Mouse (Mus musculus) midbrain, embryonic 11.5 days (tissue): ENCODE data around the gene Tnpo3. TPM values are rescaled to one million over a fixed set of nuclear protein-coding genes. Genes with fewer than 3 reads are reported as not detected.

ENCODE experiments used
- ATAC-seq: fragments of 200-750 bp; cut with Nextera tagmentation; 2 replicates; pipeline ENCODE4 v1.8.0; 2017; ENCODE audit warnings: moderate TSS enrichment, moderate library complexity; ENCODE audit not compliant: low FRiP score
- DNase-seq: peaks from one replicate; pipeline ENCODE4 v3.0.0; 2015; ENCODE audit warnings: low spot score; ENCODE audit errors: missing footprints
- H3K27ac ChIP-seq: fragments of 300-500 bp; sonication (generic); 2 replicates; pipeline ENCODE4 v1.5.1; 2014; ENCODE audit warnings: low read depth, low read length
- H3K27me3 ChIP-seq: fragments of 300-500 bp; sonication (generic); 2 replicates; pipeline ENCODE4 v1.6.1; 2014; ENCODE audit warnings: mild to moderate bottlenecking, low read length, moderate library complexity, mixed read lengths; ENCODE audit not compliant: control insufficient read depth, insufficient read depth
- H3K36me3 ChIP-seq: fragments of 300-500 bp; sonication (generic); 2 replicates; pipeline ENCODE4 v1.6.1; 2014; ENCODE audit warnings: mild to moderate bottlenecking, low read length, moderate library complexity, mixed read lengths; ENCODE audit not compliant: control insufficient read depth, insufficient read depth
- H3K4me1 ChIP-seq: fragments of 300-500 bp; sonication (generic); 2 replicates; pipeline ENCODE4 v1.6.1; 2014; ENCODE audit warnings: low read length; ENCODE audit not compliant: control insufficient read depth, insufficient read depth
- H3K4me2 ChIP-seq: fragments of 300-500 bp; sonication (generic); 2 replicates; pipeline ENCODE4 v1.6.1; 2014; ENCODE audit warnings: mild to moderate bottlenecking, moderate library complexity
- H3K4me3 ChIP-seq: fragments of 300-500 bp; sonication (generic); 2 replicates; pipeline ENCODE4 v1.5.1; 2014; ENCODE audit warnings: low read depth, low read length
- H3K9ac ChIP-seq: fragments of 300-500 bp; sonication (generic); 2 replicates; pipeline ENCODE4 v1.6.1; 2014; ENCODE audit warnings: low read length
- H3K9me3 ChIP-seq: fragments of 300-500 bp; sonication (generic); 2 replicates; pipeline ENCODE4 v1.6.1; 2016; ENCODE audit warnings: low read length; ENCODE audit not compliant: control insufficient read depth
- WGBS: fragments of 180-500 bp; shearing (Covaris S2); extraction: QIAGEN DNeasy Blood & Tissue Kit; methylation state at CpG from one replicate; pipeline ENCODE4 v1.1.7; 2014; 5-methylcytosine and 5-hydroxymethylcytosine counted together
- polyA plus RNA-seq: library from polyadenylated mRNA; unstranded; fragments of >200 nt; fragmentation: Nextera tagmentation; extraction: Ambion mirVana; gene quantifications from 2 replicates; pipeline ENCODE4 v1.2.1, GENCODE M21; 2014

The Tnpo3 gene
- polyA plus RNA-seq, 1 experiment from 2014 or later = 120 TPM

DNA sequence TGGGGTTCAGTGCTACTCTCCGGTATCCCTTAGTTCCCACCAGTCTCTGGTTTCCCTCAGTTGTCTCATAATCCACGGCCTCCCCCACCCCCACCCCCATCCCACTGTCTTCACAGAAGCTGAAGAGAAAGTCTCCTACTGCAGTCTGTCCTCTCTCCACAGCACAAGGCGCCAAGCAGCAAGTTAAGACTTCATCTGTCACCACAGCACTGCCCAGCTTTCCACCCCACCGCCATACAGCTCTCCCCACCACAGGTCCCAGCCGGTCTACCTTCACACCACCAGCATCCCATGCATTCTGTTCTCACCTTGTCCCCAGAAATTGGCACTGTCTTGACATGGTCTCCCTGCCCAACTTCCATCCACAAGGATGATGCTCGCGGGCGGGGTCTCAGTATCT is 102.9 kb downstream of the Tnpo3 start:
- WGBS = 26% methylated on average over 8 of the region's 8 CpGs
- no peak; the same call in 1 of the 2 replicates for ATAC-seq
- no peak overlapping the region for H3K9ac ChIP-seq

DNA sequence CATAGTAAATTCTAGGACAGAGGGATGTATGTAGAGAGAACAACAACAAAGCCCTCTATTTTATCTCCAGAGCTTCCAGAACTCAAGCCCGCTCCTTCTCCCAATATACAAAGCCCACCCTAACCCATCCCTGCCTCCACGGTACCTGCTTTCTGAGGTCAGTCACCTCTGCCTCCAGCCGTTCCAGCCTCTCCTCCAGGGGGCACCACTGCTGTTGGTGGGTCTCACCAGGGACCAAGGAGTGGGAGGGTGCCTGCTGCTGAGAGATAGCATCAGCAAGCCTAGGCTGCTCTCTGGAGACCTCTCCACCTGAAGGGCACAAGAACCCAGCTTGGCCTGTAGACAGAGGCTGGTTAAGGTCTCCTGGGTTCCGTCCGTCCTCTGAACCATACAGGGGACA is 104.2 kb downstream of the Tnpo3 start:
- H3K9ac ChIP-seq = no peak overlapping the region
- H3K27ac ChIP-seq = no peak overlapping the region
- WGBS = 78% methylated on average over 5 of the region's 5 CpGs
- no peaks in the 10 kb centered on the region for H3K36me3 ChIP-seq
- no peak overlapping the region for H3K4me2 ChIP-seq
- DNase-seq (no peak), ATAC-seq (no peak)
- H3K9me3 ChIP-seq = no peaks in the 10 kb centered on the region
- peaks cover 7% of the 10 kb centered on the region for H3K4me1 ChIP-seq
- H3K4me3 ChIP-seq = no peak overlapping the region
- peaks cover 24% of the 10 kb centered on the region for H3K27me3 ChIP-seq

More for the DNA sequence above, 102.9 kb downstream of the Tnpo3 start:
- peaks cover 7% of the 10 kb centered on the region for H3K4me1 ChIP-seq
- H3K27ac ChIP-seq = no peak overlapping the region
- H3K9me3 ChIP-seq = no peaks in the 10 kb centered on the region
- no peaks in the 10 kb centered on the region for H3K36me3 ChIP-seq
- peak overlapping the region; percentile 40 for H3K4me3 ChIP-seq
- DNase-seq = no peak
- peak overlapping the region; percentile 60 for H3K4me2 ChIP-seq
- H3K27me3 ChIP-seq = peaks cover 24% of the 10 kb centered on the region

DNA sequence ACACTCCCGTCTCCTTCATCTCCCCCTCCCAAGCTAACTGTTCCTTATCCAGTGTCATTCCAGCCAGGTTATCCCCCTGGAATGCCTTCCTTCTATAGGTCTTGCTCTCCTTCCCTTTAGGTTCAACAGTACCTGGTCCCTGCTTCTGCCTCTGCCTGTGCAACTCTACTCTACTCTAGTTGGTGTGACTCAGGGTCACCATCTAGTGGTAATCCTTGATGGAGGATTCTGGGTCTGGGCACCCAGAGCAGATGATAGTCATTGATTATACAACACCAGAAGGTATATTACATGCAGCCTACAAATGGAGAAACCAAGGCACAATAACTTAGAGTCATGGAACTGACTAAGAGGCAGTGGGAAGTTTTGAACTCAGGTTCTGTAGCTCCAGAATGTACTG is 108.1 kb downstream of the Tnpo3 start:
- no peak overlapping the region for H3K27ac ChIP-seq
- H3K4me2 ChIP-seq = no peak overlapping the region
- no peak for DNase-seq
- H3K9ac ChIP-seq = no peak overlapping the region
- no peak for ATAC-seq
- H3K4me1 ChIP-seq = no peaks in the 10 kb centered on the region
- 84% methylated on average over 1 of the region's 1 CpGs for WGBS
- peaks cover 19% of the 10 kb centered on the region for H3K27me3 ChIP-seq
- no peaks in the 10 kb centered on the region for H3K9me3 ChIP-seq
- H3K4me3 ChIP-seq = no peak overlapping the region
- no peaks in the 10 kb centered on the region for H3K36me3 ChIP-seq

DNA sequence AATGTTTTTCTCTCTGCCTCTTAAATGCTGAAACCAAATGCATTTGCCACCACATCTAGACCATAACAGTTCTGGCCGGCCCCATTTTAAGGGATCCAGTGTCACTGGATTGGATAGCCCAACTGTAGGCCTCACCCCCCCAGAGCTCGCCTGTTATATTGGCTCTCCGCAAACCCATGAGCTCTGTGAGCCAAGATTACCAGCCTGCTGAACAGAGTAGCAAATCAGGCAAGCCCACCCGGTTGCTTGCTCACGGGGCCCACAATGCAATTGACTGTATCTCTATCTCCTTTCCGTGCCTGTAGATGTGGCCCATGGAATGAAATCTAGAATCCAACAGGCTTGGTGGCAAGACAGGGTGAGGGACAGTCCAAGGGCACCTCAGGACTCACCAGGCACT is 108.9 kb downstream of the Tnpo3 start:
- Histone ChIP-seq H3K9me3 (no peaks in the 10 kb centered on the region), H3K4me1 (peaks cover 4% of the 10 kb centered on the region; the same call in 1 of the 2 replicates), H3K36me3 (no peaks in the 10 kb centered on the region), H3K4me2 (no peak overlapping the region), H3K9ac (no peak overlapping the region), H3K27ac (no peak overlapping the region), H3K4me3 (no peak overlapping the region), H3K27me3 (peaks cover 22% of the 10 kb centered on the region)
- no peak for ATAC-seq
- DNase-seq = no peak
- 87% methylated on average over 6 of the region's 6 CpGs for WGBS

DNA sequence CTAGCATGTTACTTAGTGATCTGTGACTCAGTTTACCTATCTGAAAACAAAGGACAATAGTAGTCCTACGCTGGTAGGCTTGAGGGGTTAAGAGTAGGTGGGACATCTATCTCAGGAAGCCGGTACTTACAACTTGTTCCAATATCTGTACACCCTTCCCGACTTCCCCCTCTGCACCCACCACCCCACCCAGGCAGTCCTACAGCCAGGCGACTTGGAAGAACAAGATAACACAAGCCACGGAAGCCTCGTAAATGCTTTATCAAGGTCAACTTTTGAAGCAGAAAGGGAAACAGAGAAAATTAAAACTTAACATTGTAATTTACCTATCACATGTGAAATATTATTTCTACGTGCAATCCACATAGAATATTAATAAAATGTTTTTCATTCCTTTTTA is 109.5 kb downstream of the Tnpo3 start:
- Histone ChIP-seq H3K27me3 (peaks cover 22% of the 10 kb centered on the region), H3K9me3 (no peaks in the 10 kb centered on the region), H3K4me1 (peaks cover 4% of the 10 kb centered on the region; the same call in 1 of the 2 replicates), H3K36me3 (no peaks in the 10 kb centered on the region), H3K27ac (no peak overlapping the region), H3K9ac (no peak overlapping the region), H3K4me2 (no peak overlapping the region), H3K4me3 (no peak overlapping the region)
- DNase-seq (no peak), ATAC-seq (no peak)
- 94% methylated on average over 7 of the region's 7 CpGs for WGBS

DNA sequence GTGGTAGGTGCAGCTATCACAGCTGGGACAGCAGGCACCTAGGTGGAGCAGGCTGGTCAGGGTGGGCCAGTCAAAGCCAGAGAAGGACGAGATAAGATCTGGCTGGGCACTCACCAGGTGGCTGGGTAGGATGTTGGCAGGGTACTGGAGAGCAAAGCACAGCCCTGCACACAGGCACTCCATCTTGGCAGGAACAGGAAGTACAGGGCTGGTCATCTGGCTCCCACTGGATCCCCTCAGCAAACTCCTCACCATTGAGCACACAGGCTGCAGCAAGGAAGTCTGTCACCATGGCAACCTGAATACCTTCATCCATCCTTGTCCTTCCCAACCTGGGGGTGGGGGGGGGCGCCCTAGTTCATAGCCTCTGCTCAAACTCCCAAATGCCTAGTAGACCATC is 111.9 kb downstream of the Tnpo3 start:
- ATAC-seq (no peak), DNase-seq (no peak)
- Histone ChIP-seq H3K27me3 (peaks cover 22% of the 10 kb centered on the region), H3K27ac (no peak overlapping the region), H3K4me1 (peaks cover 4% of the 10 kb centered on the region; the same call in 1 of the 2 replicates), H3K4me3 (no peak overlapping the region), H3K4me2 (no peak overlapping the region), H3K36me3 (no peaks in the 10 kb centered on the region), H3K9ac (no peak overlapping the region), H3K9me3 (no peaks in the 10 kb centered on the region)
- 45% methylated on average over 2 of the region's 2 CpGs for WGBS

DNA sequence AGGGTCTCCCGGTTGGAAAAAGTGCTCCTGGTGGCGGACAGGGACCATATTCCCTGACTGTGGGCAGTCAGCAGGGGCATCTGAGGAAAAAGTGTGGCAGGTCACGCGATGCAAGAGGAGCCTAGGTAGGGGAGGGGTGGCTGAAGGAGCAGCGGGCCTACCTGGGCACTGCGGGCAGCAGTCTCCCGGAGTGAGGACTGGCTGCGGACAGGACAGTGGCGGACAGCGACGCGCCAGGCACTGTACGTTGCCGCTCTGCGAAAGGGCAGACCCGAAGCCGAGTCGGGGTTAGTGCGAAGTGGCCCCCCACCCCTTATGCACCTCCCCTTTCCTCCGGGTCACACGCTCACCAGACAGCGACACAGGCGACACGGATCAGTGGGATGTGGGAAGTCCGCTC is 113.4 kb downstream of the Tnpo3 start:
- Histone ChIP-seq H3K4me3 (no peak overlapping the region), H3K9me3 (no peaks in the 10 kb centered on the region), H3K9ac (no peak overlapping the region), H3K36me3 (no peaks in the 10 kb centered on the region), H3K27me3 (peaks cover 22% of the 10 kb centered on the region), H3K4me1 (peaks cover 4% of the 10 kb centered on the region; the same call in 1 of the 2 replicates), H3K4me2 (no peak overlapping the region; the same call in 1 of the 2 replicates), H3K27ac (no peak overlapping the region)
- WGBS = 22% methylated on average over 25 of the region's 25 CpGs
- no peak for DNase-seq
- no peak for ATAC-seq

DNA sequence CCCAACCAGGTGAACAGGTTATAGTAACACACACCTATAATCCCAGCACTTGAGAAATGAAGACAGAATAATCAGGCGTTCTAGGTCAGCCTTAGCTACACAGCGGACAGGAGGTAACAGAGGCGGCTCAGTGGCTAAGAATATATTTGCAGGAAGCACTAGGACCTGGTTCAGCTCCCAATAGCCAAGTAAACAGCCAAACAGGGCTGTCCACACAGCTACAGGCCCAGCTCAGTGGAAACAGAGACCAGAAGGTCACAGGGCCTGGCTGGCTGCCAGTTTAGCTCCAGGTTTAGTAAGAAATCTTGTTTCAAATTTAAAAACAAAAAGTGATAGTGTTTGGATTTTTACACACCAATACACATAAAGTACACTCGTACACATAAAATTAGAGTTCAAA is 115.6 kb downstream of the Tnpo3 start:
- Histone ChIP-seq H3K9ac (no peak overlapping the region), H3K4me3 (no peak overlapping the region), H3K36me3 (no peaks in the 10 kb centered on the region), H3K4me1 (peaks cover 4% of the 10 kb centered on the region; the same call in 1 of the 2 replicates), H3K27me3 (peaks cover 22% of the 10 kb centered on the region), H3K27ac (no peak overlapping the region), H3K9me3 (no peaks in the 10 kb centered on the region), H3K4me2 (no peak overlapping the region)
- 88% methylated on average over 4 of the region's 4 CpGs for WGBS
- peak; percentile 57 for DNase-seq
- no peak for ATAC-seq
